Mouse (Mus musculus): ENCODE results near the gene Il27. TPM values are rescaled to one million over a fixed set of nuclear protein-coding genes. Genes with fewer than 3 reads are reported as not detected.

Gene Il27
- not detected for polyA plus RNA-seq (2017; shearing (Covaris generic))

DNA sequence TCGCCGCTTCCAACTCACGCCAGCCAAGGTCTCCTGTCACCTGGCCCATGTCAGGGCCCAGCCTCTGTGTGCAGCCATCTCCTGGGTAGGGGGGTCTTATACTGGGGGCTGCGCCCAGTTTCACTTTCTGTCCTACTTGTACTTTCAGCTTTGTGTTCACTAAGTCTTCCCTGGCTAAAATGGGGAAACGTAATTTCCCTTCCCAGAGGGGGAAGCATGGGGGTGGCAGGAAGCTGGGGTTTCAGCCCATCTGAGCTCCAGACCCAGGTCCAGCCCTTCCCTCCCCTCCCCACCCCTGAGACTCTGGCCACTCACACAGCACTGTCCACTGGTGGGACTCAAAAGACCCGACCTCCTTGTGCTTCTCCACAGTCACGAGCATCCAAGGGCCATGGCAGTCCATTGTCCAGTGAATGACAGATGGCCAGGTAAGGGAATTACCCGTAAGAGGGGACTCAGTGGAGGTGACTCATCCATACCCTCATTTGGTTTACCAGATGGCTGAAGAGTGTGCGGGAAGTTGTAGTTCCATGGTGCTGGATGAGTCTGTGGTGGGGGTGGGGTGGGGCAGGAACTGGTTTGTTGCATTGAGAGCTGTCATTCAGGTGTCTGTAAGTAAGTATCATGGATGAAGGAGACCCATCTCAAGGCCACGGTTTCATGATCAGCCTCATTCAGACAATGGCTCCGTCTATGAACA is at the start of gene Il27:
TSS of gene Il27 (minus strand) at position 80 of the 700 bp plus-strand sequence.

DNA sequence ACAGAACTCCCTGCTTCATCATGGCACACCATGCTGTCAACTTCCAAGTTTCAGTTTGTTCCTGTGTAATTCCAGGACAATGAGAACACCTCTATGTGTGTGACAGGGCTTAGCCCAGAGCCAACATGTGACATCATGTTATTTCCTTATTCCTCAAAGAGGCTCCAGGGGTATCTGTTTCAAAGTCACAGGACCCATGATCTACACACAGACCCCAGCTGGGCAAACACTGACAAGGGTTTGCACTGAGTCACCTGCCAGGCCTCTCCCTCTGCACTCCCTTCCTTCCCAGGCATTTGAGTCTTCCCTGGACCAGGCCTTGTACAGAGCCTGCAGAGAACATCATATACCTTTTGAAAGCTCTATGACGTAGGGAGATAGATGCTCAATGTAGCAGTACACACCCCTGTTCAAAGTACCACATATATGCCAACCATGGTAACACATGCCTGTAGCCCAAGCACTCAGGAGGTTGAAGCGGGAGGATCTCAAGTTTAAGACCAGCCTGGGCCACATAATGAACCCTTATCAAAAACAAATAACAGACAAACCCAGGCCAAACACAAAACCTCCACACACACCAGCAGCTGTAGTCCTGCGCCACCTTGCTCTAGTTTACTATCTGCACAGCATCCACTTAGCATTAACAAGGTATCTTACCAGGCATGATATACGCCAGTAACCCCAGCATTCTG is 36.2 kb upstream of the Il27 start, which contains the start of gene Nupr1:
TSS of gene Nupr1 (minus strand) at position 38 of the 695 bp plus-strand sequence.

DNA sequence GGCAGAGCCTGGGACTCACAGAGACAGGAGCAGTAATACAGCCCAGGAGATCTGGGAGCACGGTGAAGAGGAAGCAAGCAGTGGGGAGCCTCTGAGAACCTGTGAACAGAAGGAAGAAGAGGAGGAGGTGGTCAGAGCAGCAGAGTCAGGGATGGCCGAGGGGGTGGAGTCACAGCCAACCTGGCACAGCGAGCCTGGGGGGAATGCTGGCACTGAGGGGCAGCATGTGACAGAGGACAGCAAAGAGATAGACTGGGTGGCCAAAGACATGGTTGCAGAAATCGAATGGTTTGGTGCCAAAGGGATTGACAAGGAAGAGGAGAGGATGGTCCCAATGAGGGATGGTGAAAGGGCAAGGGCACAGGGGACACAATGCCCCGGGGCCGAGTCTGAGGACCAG is 9.0 kb downstream of the Il27 start, which contains the start of gene Cln3:
TSS of gene Cln3 (minus strand) at position 101 of the 400 bp plus-strand sequence.

DNA sequence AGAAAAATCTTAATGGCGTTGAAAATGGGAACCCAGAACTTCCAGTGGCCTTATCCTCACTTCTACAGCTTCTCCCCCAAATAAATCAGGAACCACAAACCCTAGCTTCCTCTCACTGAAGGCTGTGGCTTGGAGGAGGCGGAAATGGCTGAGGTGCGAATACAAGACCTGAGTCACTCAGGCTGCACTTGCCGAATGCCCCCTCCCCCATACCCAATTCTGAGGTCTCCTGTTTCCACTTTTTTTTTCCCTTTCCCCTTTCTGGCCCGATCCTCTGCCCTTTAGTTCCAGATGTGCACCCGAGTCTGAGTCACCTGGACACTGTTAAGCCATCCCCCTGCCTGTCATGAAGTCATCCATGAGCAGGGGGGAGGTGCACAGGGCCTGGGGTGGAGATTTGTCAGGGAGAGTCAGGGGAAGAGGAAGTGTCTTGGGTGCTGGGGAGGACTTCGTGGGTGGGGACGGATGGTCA is 10.2 kb downstream of the Il27 start, which contains the start of gene Apobr:
TSS of gene Apobr (plus strand) at position 437 of the 472 bp plus-strand sequence.

DNA sequence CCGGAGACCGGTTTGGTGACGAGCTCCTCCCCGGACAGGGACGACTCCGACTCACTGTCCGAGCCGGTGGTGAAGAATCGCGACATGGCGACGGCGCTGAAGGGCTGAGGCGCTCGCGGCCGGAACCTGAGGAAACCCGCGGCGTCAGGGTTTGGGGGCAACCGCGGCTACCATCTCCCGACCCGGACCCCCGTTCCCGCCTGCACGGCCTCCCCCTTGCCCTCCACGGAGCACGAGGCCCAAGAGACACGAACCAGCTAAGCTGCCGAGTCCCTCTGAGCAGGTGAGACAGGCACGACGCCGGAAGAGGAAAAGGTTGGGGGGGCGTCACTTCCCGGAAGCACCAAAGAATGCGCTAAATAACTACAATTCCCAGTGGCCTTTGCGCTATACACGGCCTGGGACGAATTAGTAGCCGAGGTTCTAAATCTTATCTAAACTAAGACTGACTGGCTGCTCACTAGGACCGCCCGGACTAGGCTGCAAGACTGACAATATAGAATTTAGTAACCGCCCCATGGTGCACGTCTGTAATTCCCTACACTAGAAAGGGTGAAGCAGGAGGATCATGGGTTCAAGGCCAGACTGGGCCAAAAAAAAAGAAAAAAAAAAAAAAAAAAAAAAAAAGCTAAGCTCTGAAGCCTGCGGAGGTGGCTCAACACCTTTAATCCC is 28.5 kb downstream of the Il27 start, which contains the start of gene Eif3c:
TSS of gene Eif3c (minus strand) at position 318 of the 672 bp plus-strand sequence.

Other genes starting within 250 kb of the Il27 start
- 662 TPM for gene Lat, start 225.4 kb downstream of the Il27 start, polyA plus RNA-seq (2017; shearing (Covaris generic))
- 41.4 TPM for gene Spns1, start 217.5 kb downstream of the Il27 start, polyA plus RNA-seq (2017; shearing (Covaris generic))
- 3.8 TPM for gene Nfatc2ip, start 198.2 kb downstream of the Il27 start, polyA plus RNA-seq (2017; shearing (Covaris generic))
- 0.12 TPM for gene Cd19, start 180.1 kb downstream of the Il27 start, polyA plus RNA-seq (2017; shearing (Covaris generic))
- gene Rabep2, start 166.2 kb downstream of the Il27 start, polyA plus RNA-seq (2017; shearing (Covaris generic)) = 48.7 TPM
- gene Atp2a1, start 131.8 kb downstream of the Il27 start, polyA plus RNA-seq (2017; shearing (Covaris generic)) = not detected
- 49.8 TPM for gene Sh2b1, start 119.5 kb downstream of the Il27 start, polyA plus RNA-seq (2017; shearing (Covaris generic))
- 98.5 TPM for gene Tufm, start 107.6 kb downstream of the Il27 start, polyA plus RNA-seq (2017; shearing (Covaris generic))
- 106 TPM for gene Atxn2l, start 91.5 kb downstream of the Il27 start, polyA plus RNA-seq (2017; shearing (Covaris generic))
- 159 TPM for gene Eif3c, start 28.5 kb downstream of the Il27 start, polyA plus RNA-seq (2017; shearing (Covaris generic))
- gene Apobr, start 10.0 kb downstream of the Il27 start, polyA plus RNA-seq (2017; shearing (Covaris generic)) = 7.1 TPM
- gene Cln3, start 9.1 kb downstream of the Il27 start, polyA plus RNA-seq (2017; shearing (Covaris generic)) = 105 TPM
- 1.8 TPM for gene Nupr1, start 35.9 kb upstream of the Il27 start, polyA plus RNA-seq (2017; shearing (Covaris generic))
- gene Sgf29, start 54.4 kb upstream of the Il27 start, polyA plus RNA-seq (2017; shearing (Covaris generic)) = 79.6 TPM
- gene Sult1a1, start 81.5 kb upstream of the Il27 start, polyA plus RNA-seq (2017; shearing (Covaris generic)) = 0.29 TPM
- 102 TPM for gene Bola2, start 100.5 kb upstream of the Il27 start, polyA plus RNA-seq (2017; shearing (Covaris generic))
- 2.0 TPM for gene Slx1b, start 100.8 kb upstream of the Il27 start, polyA plus RNA-seq (2017; shearing (Covaris generic))
- gene Coro1a, start 112.8 kb upstream of the Il27 start, polyA plus RNA-seq (2017; shearing (Covaris generic)) = 1,760 TPM
- 18.7 TPM for gene Mapk3, start 164.7 kb upstream of the Il27 start, polyA plus RNA-seq (2017; shearing (Covaris generic))
- 2.5 TPM for gene Gdpd3, start 171.4 kb upstream of the Il27 start, polyA plus RNA-seq (2017; shearing (Covaris generic))
- 341 TPM for gene Ypel3, start 182.0 kb upstream of the Il27 start, polyA plus RNA-seq (2017; shearing (Covaris generic))
- 2.8 TPM for gene Tbx6, start 186.5 kb upstream of the Il27 start, polyA plus RNA-seq (2017; shearing (Covaris generic))
- 405 TPM for gene Ppp4c, start 197.6 kb upstream of the Il27 start, polyA plus RNA-seq (2017; shearing (Covaris generic))
- not detected for gene Fam57b, start 202.7 kb upstream of the Il27 start, polyA plus RNA-seq (2017; shearing (Covaris generic))
- not detected for gene 4930451I11Rik, start 236.7 kb upstream of the Il27 start, polyA plus RNA-seq (2017; shearing (Covaris generic))

All from effector memory CD4-positive, alpha-beta T cell, adult 7 months (primary cell).